Mouse (Mus musculus) heart, adult 9 months (tissue): ENCODE results near the gene Olfr788.

ENCODE experiments used
- DNase-seq, 2 experiments: peaks; one replicate each; pipeline ENCODE4 v3.0.0; 2022; ENCODE audit warnings: low spot score in 2 of 2

Gene Olfr788

GRCm38 (mm10) chr10:129470698-129471097 is at the start of gene Olfr788:
Olfr788 (plus strand) TSS chr10:129470998.
- no peak for DNase-seq

- DNase-seq: no peak
Observed at GRCm38 (mm10) chr10:129427006-129427405, 43.8 kb upstream of the Olfr788 start, which contains the start of gene Olfr786. Olfr786 (plus strand) TSS chr10:129427306.

GRCm38 (mm10) chr10:129461562-129461961 is 9.2 kb upstream of the Olfr788 start, which contains the start of gene Olfr787:
Olfr787 (plus strand) TSS chr10:129461862.
- no peak for DNase-seq

DNA sequence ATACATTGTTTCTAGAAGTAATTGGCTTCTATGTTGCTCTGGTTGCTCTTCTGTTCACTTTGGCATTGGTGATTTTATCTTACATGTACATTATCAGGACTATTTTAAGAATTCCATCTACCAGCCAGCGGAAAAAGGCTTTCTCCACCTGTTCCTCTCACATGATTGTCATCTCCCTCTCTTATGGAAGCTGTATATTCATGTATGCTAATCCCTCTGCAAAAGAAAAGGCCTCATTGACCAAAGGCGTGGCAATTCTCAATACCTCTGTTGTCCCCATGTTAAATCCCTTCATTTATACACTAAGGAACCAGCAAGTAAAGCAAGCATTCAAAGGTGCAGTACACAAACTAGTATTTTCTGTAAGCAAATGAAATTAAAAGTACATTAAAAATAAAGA is 2.5 kb downstream of the Olfr788 start:
- no peak for DNase-seq

- DNase-seq: no peak
Observed at GRCm38 (mm10) chr10:129473723-129474122, 2.9 kb downstream of the Olfr788 start.

- no peak for DNase-seq
Observed at GRCm38 (mm10) chr10:129484452-129484851, 13.7 kb downstream of the Olfr788 start, which contains the start of gene Olfr789. Olfr789 (plus strand) TSS chr10:129484752.

GRCm38 (mm10) chr10:129490101-129490500 is 19.3 kb downstream of the Olfr788 start:
- no peak for DNase-seq

GRCm38 (mm10) chr10:129498192-129498591 is 27.4 kb downstream of the Olfr788 start, which contains the start of gene Olfr790:
Olfr790 (plus strand) TSS chr10:129498492.
- no peak for DNase-seq

DNA sequence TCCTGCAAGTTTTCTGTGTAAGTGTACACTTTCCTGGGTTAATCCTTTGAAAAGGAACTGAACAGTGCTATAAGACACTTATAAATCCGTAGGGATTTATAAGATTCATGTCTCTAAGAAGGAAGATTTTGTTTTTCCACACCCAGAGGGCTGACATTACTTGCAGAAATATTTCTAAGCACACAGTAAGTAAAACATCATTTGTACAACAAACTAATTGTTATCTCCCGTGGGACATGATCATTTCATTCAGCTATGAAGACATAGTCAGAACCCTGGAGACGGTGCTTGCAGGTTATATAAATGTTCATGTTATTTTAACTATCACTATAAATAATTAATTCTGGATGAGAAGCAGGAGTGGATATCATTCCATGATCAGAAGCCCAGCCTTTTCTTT is 50.7 kb downstream of the Olfr788 start, which contains the start of gene Olfr791:
Gene Olfr791, plus strand, starts transcription at position 301 of the 400 bp plus-strand sequence.
- DNase-seq: no peak
